Mouse (Mus musculus): Measurements from ENCODE around the gene Ccnj. TPM values are rescaled to one million over a fixed set of nuclear protein-coding genes. Genes with fewer than 3 reads are reported as not detected.

Ccnj gene
- polyA plus RNA-seq (2014; fragmentation: Illumina TruSeq; extraction: RNeasy Lipid Tissue Mini Kit (QIAGEN cat#74804); ENCODE audit: low replicate concordance): 10.3 TPM

GRCm38 (mm10) chr19:40830703-40831415 lies at the start of gene Ccnj:
Ccnj (plus strand) TSS chr19:40831279.

GRCm38 (mm10) chr19:40894519-40895392 lies 63.7 kb downstream of the Ccnj start, which contains the start of gene Zfp518a:
Zfp518a (plus strand) TSS chr19:40894705.

Other genes starting within 250 kb of the Ccnj start
- 36.4 TPM for gene Aldh18a1, start 242.8 kb upstream of the Ccnj start, polyA plus RNA-seq (2014; fragmentation: Illumina TruSeq; extraction: RNeasy Lipid Tissue Mini Kit (QIAGEN cat#74804); ENCODE audit: low replicate concordance)
- 3.2 TPM for gene Tctn3, start 219.0 kb upstream of the Ccnj start, polyA plus RNA-seq (2014; fragmentation: Illumina TruSeq; extraction: RNeasy Lipid Tissue Mini Kit (QIAGEN cat#74804); ENCODE audit: low replicate concordance)
- 19.5 TPM for gene Entpd1, start 218.9 kb upstream of the Ccnj start, polyA plus RNA-seq (2014; fragmentation: Illumina TruSeq; extraction: RNeasy Lipid Tissue Mini Kit (QIAGEN cat#74804); ENCODE audit: low replicate concordance)
- not detected for gene Cc2d2b, start 82.5 kb upstream of the Ccnj start, polyA plus RNA-seq (2014; fragmentation: Illumina TruSeq; extraction: RNeasy Lipid Tissue Mini Kit (QIAGEN cat#74804); ENCODE audit: low replicate concordance)
- gene Zfp518a, start 63.4 kb downstream of the Ccnj start, polyA plus RNA-seq (2014; fragmentation: Illumina TruSeq; extraction: RNeasy Lipid Tissue Mini Kit (QIAGEN cat#74804); ENCODE audit: low replicate concordance): 50.0 TPM
- 29.1 TPM for gene Blnk, start 163.3 kb downstream of the Ccnj start, polyA plus RNA-seq (2014; fragmentation: Illumina TruSeq; extraction: RNeasy Lipid Tissue Mini Kit (QIAGEN cat#74804); ENCODE audit: low replicate concordance)
- not detected for gene Dntt, start 198.0 kb downstream of the Ccnj start, polyA plus RNA-seq (2014; fragmentation: Illumina TruSeq; extraction: RNeasy Lipid Tissue Mini Kit (QIAGEN cat#74804); ENCODE audit: low replicate concordance)
- gene Opalin, start 245.8 kb downstream of the Ccnj start, polyA plus RNA-seq (2014; fragmentation: Illumina TruSeq; extraction: RNeasy Lipid Tissue Mini Kit (QIAGEN cat#74804); ENCODE audit: low replicate concordance): not detected